Mouse (Mus musculus) neural tube, embryonic 15.5 days (tissue): ENCODE data around the gene Cnga1. TPM values are rescaled to one million over a fixed set of nuclear protein-coding genes. Genes with fewer than 3 reads are reported as not detected.

Experiments used
- ATAC-seq: fragments of 200-750 bp; cut with Nextera tagmentation; 2 replicates; pipeline ENCODE4 v1.8.0; 2017; ENCODE audit warnings: mild to moderate bottlenecking, moderate TSS enrichment, moderate library complexity; ENCODE audit not compliant: low FRiP score
- H3K27ac ChIP-seq: fragments of 300-500 bp; sonication (generic); replicated peaks from 2 replicates; pipeline ENCODE4 v1.5.1; 2015; ENCODE audit warnings: mild to moderate bottlenecking, inconsistent platforms
- H3K27me3 ChIP-seq: fragments of 300-500 bp; sonication (generic); replicated peaks from 2 replicates; pipeline ENCODE4 v1.6.1; 2015; ENCODE audit warnings: inconsistent platforms
- H3K36me3 ChIP-seq: fragments of 300-500 bp; sonication (generic); 2 replicates; pipeline ENCODE4 v1.6.1; 2015; ENCODE audit warnings: inconsistent platforms
- H3K4me1 ChIP-seq: fragments of 300-500 bp; sonication (generic); 2 replicates; pipeline ENCODE4 v1.6.1; 2015; ENCODE audit warnings: inconsistent platforms
- H3K4me2 ChIP-seq: fragments of 300-500 bp; sonication (generic); 2 replicates; pipeline ENCODE4 v1.6.1; 2015; ENCODE audit warnings: inconsistent platforms, mild to moderate bottlenecking, moderate library complexity
- H3K4me3 ChIP-seq: fragments of 300-500 bp; sonication (generic); replicated peaks from 2 replicates; pipeline ENCODE4 v1.5.1; 2015; ENCODE audit warnings: mild to moderate bottlenecking, inconsistent platforms
- H3K9ac ChIP-seq: fragments of 300-500 bp; sonication (generic); replicated peaks from 2 replicates; pipeline ENCODE4 v1.6.1; 2015; ENCODE audit warnings: mild to moderate bottlenecking, inconsistent platforms
- H3K9me3 ChIP-seq: fragments of 300-500 bp; sonication (generic); replicated peaks from 2 replicates; pipeline ENCODE4 v1.6.1; 2016; ENCODE audit warnings: inconsistent platforms
- WGBS: fragments of 180-500 bp; shearing (Covaris S2); methylation state at CpG from one replicate; pipeline ENCODE4 v1.1.7; 2015; ENCODE audit warnings: mixed read lengths; 5-methylcytosine and 5-hydroxymethylcytosine counted together
- polyA plus RNA-seq: library from polyadenylated mRNA; unstranded; fragments of >200 nt; fragmentation: Nextera tagmentation; extraction: Ambion mirVana; gene quantifications from 2 replicates; pipeline ENCODE4 v1.2.1, GENCODE M21; 2015

Gene Cnga1
- polyA plus RNA-seq: 0.09 TPM in 1 of 2 replicates, not detected in the other

- H3K9ac ChIP-seq: no peak within 1 kb of the TSS
- peaks cover 15% of the 10 kb centered on the region for H3K4me1 ChIP-seq
- no peaks in the 10 kb centered on the region for H3K36me3 ChIP-seq
- H3K27ac ChIP-seq: no peak within 1 kb of the TSS
- H3K9me3 ChIP-seq: no peaks in the 10 kb centered on the region
- no peak within 1 kb of the TSS for H3K4me3 ChIP-seq
- H3K4me2 ChIP-seq: no peak within 1 kb of the TSS
- no peak for ATAC-seq
- WGBS: 51% methylated on average over 1 of the region's 1 CpGs
- peaks cover 27% of the 10 kb centered on the region for H3K27me3 ChIP-seq
Measured at GRCm38 (mm10) chr5:72644175-72644574, at the start of gene Cnga1. TSS of gene Cnga1 (minus strand) at chr5:72644275.

- Histone ChIP-seq H3K9ac (no peak overlapping the region), H3K27ac (no peak overlapping the region), H3K4me2 (no peak overlapping the region), H3K27me3 (no peaks in the 10 kb centered on the region), H3K9me3 (no peaks in the 10 kb centered on the region), H3K4me1 (no peaks in the 10 kb centered on the region), H3K4me3 (no peak overlapping the region), H3K36me3 (no peaks in the 10 kb centered on the region)
- ATAC-seq: no peak
- 79% methylated on average over 5 of the region's 5 CpGs for WGBS
Measured at GRCm38 (mm10) chr5:72690516-72690915, 46.4 kb upstream of the Cnga1 start.

GRCm38 (mm10) chr5:72689556-72689955, 45.5 kb upstream of the Cnga1 start:
- Histone ChIP-seq H3K4me1 (no peaks in the 10 kb centered on the region), H3K27me3 (no peaks in the 10 kb centered on the region), H3K36me3 (no peaks in the 10 kb centered on the region), H3K27ac (no peak overlapping the region), H3K9me3 (no peaks in the 10 kb centered on the region), H3K4me3 (no peak overlapping the region), H3K9ac (no peak overlapping the region), H3K4me2 (no peak overlapping the region)
- WGBS: 94% methylated on average over 7 of the region's 7 CpGs
- ATAC-seq: no peak

GRCm38 (mm10) chr5:72681451-72681850, 37.4 kb upstream of the Cnga1 start:
- Histone ChIP-seq H3K9ac (no peak overlapping the region), H3K4me1 (no peaks in the 10 kb centered on the region), H3K36me3 (no peaks in the 10 kb centered on the region), H3K4me3 (no peak overlapping the region), H3K27ac (no peak overlapping the region), H3K27me3 (no peaks in the 10 kb centered on the region), H3K4me2 (no peak overlapping the region), H3K9me3 (no peaks in the 10 kb centered on the region)
- 88% methylated on average over 6 of the region's 6 CpGs for WGBS
- no peak for ATAC-seq

- Histone ChIP-seq H3K27me3 (no peaks in the 10 kb centered on the region), H3K9me3 (no peaks in the 10 kb centered on the region), H3K4me1 (no peaks in the 10 kb centered on the region), H3K4me2 (no peak overlapping the region), H3K4me3 (no peak overlapping the region), H3K27ac (no peak overlapping the region), H3K36me3 (no peaks in the 10 kb centered on the region), H3K9ac (no peak overlapping the region)
- 90% methylated on average over 9 of the region's 9 CpGs for WGBS
- ATAC-seq: no peak
Measured at GRCm38 (mm10) chr5:72674994-72675542, 31.0 kb upstream of the Cnga1 start.

GRCm38 (mm10) chr5:72671017-72671699, 27.1 kb upstream of the Cnga1 start:
- WGBS: 55% methylated on average over 8 of the region's 8 CpGs
- no peak overlapping the region for H3K4me2 ChIP-seq
- H3K27me3 ChIP-seq: no peaks in the 10 kb centered on the region
- H3K27ac ChIP-seq: no peak overlapping the region
- H3K36me3 ChIP-seq: no peaks in the 10 kb centered on the region
- H3K4me1 ChIP-seq: peaks cover 5% of the 10 kb centered on the region; the same call in 1 of the 2 replicates
- no peaks in the 10 kb centered on the region for H3K9me3 ChIP-seq
- no peak overlapping the region for H3K9ac ChIP-seq
- no peak for ATAC-seq
- no peak overlapping the region for H3K4me3 ChIP-seq

- H3K4me1 ChIP-seq: peaks cover 5% of the 10 kb centered on the region; the same call in 1 of the 2 replicates
- no peak overlapping the region for H3K4me3 ChIP-seq
- H3K4me2 ChIP-seq: no peak overlapping the region
- no peaks in the 10 kb centered on the region for H3K27me3 ChIP-seq
- no peaks in the 10 kb centered on the region for H3K9me3 ChIP-seq
- no peak for ATAC-seq
- no peak overlapping the region for H3K27ac ChIP-seq
- no peak overlapping the region for H3K9ac ChIP-seq
- WGBS: 88% methylated on average over 9 of the region's 9 CpGs
- no peaks in the 10 kb centered on the region for H3K36me3 ChIP-seq
Measured at GRCm38 (mm10) chr5:72668351-72668750, 24.3 kb upstream of the Cnga1 start.

GRCm38 (mm10) chr5:72666428-72666827, 22.4 kb upstream of the Cnga1 start:
- no peaks in the 10 kb centered on the region for H3K27me3 ChIP-seq
- peaks cover 5% of the 10 kb centered on the region; the same call in 1 of the 2 replicates for H3K4me1 ChIP-seq
- peak; percentile 80; the same call in 1 of the 2 replicates for ATAC-seq
- no peaks in the 10 kb centered on the region for H3K36me3 ChIP-seq
- H3K9me3 ChIP-seq: no peaks in the 10 kb centered on the region
- H3K4me3 ChIP-seq: no peak overlapping the region
- no peak overlapping the region for H3K4me2 ChIP-seq
- WGBS: 44% methylated on average over 7 of the region's 7 CpGs
- no peak overlapping the region for H3K27ac ChIP-seq
- no peak overlapping the region for H3K9ac ChIP-seq

GRCm38 (mm10) chr5:72665281-72665680, 21.2 kb upstream of the Cnga1 start:
- Histone ChIP-seq H3K9ac (no peak overlapping the region), H3K36me3 (no peaks in the 10 kb centered on the region), H3K4me3 (no peak overlapping the region), H3K27ac (no peak overlapping the region), H3K4me1 (peaks cover 5% of the 10 kb centered on the region; the same call in 1 of the 2 replicates), H3K9me3 (no peaks in the 10 kb centered on the region), H3K4me2 (no peak overlapping the region), H3K27me3 (no peaks in the 10 kb centered on the region)
- ATAC-seq: no peak
- WGBS: 32% methylated on average over 5 of the region's 5 CpGs

GRCm38 (mm10) chr5:72664854-72665253, 20.8 kb upstream of the Cnga1 start:
- no peak for ATAC-seq
- H3K27ac ChIP-seq: no peak overlapping the region
- no peak overlapping the region for H3K4me2 ChIP-seq
- H3K9ac ChIP-seq: no peak overlapping the region
- no peak overlapping the region for H3K4me3 ChIP-seq
- H3K36me3 ChIP-seq: no peaks in the 10 kb centered on the region
- no peaks in the 10 kb centered on the region for H3K9me3 ChIP-seq
- no peaks in the 10 kb centered on the region for H3K27me3 ChIP-seq
- peaks cover 5% of the 10 kb centered on the region; the same call in 1 of the 2 replicates for H3K4me1 ChIP-seq
- 57% methylated on average over 3 of the region's 3 CpGs for WGBS

GRCm38 (mm10) chr5:72664126-72664525, 20.1 kb upstream of the Cnga1 start:
- no peak overlapping the region for H3K4me2 ChIP-seq
- H3K4me3 ChIP-seq: no peak overlapping the region
- no peaks in the 10 kb centered on the region for H3K9me3 ChIP-seq
- no peak overlapping the region for H3K27ac ChIP-seq
- H3K9ac ChIP-seq: no peak overlapping the region
- peaks cover 5% of the 10 kb centered on the region; the same call in 1 of the 2 replicates for H3K4me1 ChIP-seq
- no peak for ATAC-seq
- 71% methylated on average over 5 of the region's 5 CpGs for WGBS
- no peaks in the 10 kb centered on the region for H3K27me3 ChIP-seq
- H3K36me3 ChIP-seq: no peaks in the 10 kb centered on the region

- H3K9me3 ChIP-seq: no peaks in the 10 kb centered on the region
- WGBS: 87% methylated on average over 6 of the region's 6 CpGs
Measured at GRCm38 (mm10) chr5:72661051-72661781, 17.1 kb upstream of the Cnga1 start.

More at GRCm38 (mm10) chr5:72661051-72661781, 17.1 kb upstream of the Cnga1 start:
- H3K27ac ChIP-seq: no peak overlapping the region
- no peak overlapping the region for H3K9ac ChIP-seq
- no peak overlapping the region for H3K4me2 ChIP-seq
- H3K4me3 ChIP-seq: no peak overlapping the region
- ATAC-seq: no peak
- H3K36me3 ChIP-seq: no peaks in the 10 kb centered on the region
- peaks cover under 1% of the 10 kb centered on the region; the same call in 1 of the 2 replicates for H3K4me1 ChIP-seq
- H3K27me3 ChIP-seq: no peaks in the 10 kb centered on the region
